Mouse (Mus musculus) cerebellum, adult (tissue): ENCODE measurements around the gene Ackr2.

Source experiments
- ATAC-seq: cut with Nextera tagmentation; 2 replicates; pipeline ENCODE4 v1.9.2; 2017; ENCODE audit warnings: mild to moderate bottlenecking, moderate library complexity, mixed read lengths; ENCODE audit not compliant: insufficient number of reproducible peaks, low FRiP score, low TSS enrichment

The Ackr2 gene

GRCm38 (mm10) chr9:121914226-121914757 is 16.1 kb downstream of the Ackr2 start:
- ATAC-seq = no peak

DNA sequence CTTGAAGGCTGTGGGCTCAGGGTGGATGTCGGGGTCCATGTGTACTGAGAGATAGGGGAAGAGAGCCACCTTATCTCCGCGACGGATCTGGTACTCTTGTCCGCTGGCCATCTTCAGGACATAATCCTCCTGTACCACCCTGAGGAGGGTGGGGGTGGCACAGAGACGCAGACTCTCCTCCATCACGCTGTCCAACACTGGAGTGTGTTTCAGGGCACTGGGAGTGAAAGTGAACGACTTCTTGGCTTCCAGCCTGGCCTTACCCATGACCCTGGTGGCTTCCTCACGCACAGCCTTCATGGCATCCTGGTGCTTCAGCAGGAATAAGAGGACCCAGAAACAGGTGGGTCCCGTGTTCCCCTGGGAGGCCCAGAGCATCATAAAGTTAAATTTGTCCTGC is 16.9 kb downstream of the Ackr2 start:
- no peak for ATAC-seq

GRCm38 (mm10) chr9:121916102-121916501 is 17.9 kb downstream of the Ackr2 start, which contains the start of gene Cyp8b1:
TSS of gene Cyp8b1 (minus strand) at chr9:121916305.
- ATAC-seq = no peak

- ATAC-seq = no peak
These were observed 20.9 kb downstream of the Ackr2 start for GRCm38 (mm10) chr9:121919027-121919501.

DNA sequence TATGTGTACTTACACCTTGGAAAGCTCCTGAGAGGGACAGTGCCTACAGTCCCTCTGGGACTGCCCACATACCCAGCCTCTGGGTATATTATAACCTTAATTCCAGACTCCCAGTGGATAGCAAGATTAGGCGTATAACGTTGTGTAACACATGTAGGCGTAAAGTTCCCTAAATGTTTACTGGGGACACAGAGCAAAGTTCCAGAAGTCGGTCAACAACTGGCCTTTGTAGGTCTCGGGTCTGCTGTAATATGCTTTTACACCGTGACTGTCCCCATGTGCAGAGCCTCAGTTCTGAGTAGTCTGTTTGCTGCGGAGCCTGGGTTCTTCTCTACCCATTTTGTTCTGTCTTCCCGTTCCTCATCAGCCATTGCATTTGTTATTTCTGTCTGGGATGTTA is 25.3 kb downstream of the Ackr2 start:
- ATAC-seq = no peak

- ATAC-seq = no peak
These were observed 25.8 kb downstream of the Ackr2 start for GRCm38 (mm10) chr9:121923906-121924305.

- ATAC-seq = no peak
These were observed 26.9 kb downstream of the Ackr2 start for GRCm38 (mm10) chr9:121924901-121925560.

DNA sequence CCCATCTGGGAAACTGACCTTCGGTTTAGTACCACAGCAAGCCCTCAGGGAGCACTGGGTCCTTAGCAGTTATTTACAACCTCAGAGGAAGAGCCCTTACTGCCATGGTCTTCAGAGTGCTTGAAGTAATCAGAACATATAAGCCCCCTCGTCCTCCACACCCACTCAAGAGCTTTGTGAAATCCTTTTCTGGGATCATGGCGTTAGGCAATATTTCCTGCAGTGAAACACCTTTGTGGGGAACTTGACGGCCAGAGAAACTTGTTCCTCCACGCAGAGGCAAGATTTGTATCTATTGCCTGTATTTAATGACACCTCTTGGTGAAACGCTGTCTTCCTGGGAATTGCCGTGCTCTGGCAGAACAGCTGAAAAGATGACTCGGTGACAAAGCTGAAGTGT is 27.8 kb downstream of the Ackr2 start:
- ATAC-seq = no peak

GRCm38 (mm10) chr9:121926634-121927405 is 28.7 kb downstream of the Ackr2 start:
- ATAC-seq = no peak

DNA sequence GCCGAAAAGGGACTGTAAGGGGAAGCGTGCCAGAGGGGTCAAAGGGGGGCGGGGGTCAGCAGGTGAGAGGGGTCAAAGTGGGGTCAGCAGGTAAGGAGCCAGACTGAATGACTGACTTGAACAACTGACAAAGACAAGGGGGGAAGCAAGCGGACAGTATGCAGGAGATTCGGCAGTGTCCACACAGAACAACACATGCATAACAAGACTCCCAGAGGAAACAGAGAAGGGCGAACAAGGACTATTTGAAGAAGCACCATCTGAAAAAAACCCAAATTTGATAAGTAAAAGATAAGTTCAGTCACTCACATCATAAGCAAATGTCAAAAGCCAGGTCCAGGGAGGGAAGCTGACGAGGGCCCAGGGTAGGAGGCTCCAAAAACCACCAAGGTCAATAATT is 29.6 kb downstream of the Ackr2 start:
- ATAC-seq = no peak

GRCm38 (mm10) chr9:121928498-121928897 is 30.3 kb downstream of the Ackr2 start:
- ATAC-seq = no peak

DNA sequence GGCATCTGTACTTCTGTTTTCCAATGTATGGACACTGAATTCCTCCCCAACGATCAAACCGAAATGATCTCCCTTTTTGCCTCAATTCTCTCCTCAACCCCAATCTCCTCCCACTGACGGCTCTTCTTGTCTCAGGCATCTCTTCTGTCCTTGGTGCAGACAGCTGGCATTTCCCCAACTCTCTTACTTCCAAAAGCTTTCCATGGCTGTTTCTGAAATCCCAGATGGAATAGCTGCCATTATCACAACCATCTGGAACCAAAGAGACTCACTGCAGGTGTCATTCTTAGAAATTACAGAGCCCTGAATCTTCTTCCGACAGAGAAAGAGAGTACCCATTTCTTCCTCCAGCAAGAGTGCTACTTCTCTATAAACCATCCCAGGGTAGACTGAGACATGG is 36.7 kb downstream of the Ackr2 start:
- ATAC-seq = no peak

DNA sequence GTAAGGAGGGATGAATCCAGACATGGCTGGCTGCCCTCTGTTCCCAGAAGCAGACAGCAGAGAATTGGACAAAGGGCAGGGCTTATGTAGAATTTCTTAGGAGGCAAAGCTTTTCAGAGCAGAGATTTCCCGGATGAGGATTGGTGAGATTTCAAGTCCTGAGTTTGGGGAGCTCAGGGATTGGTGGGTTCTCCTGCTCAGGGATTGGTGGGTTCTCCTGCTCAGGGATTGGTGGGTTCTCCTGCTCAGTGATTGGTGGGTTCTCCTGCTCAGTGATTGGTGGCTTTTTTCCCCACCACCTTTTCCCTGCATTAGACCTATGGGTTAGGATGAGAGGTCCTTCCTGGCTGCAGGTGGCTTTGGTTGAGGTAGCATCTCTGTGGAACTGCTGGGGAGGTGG is 38.8 kb downstream of the Ackr2 start:
- ATAC-seq = peak; percentile 61; the same call in 1 of the 2 replicates

DNA sequence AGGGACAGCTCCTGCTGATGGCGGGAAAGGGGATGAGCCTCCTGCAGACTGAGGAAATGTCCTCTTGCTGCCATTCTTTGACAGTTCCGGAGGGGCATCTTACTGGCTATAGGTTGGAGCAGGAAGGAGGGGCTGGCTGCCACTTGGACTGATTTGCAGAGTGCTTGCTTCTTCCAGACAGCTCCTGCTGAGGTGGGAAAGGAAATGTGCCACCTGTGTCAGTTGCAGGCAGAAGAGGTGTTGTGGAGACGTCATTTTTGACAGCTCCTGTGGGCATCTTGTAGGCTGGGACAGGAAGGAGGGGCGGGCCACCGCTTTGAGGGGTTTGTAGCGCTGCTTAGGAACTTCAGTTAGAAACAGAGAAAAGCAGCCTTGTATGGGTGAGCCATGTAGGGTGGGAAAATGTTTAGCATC is 39.3 kb downstream of the Ackr2 start:
- ATAC-seq = no peak

DNA sequence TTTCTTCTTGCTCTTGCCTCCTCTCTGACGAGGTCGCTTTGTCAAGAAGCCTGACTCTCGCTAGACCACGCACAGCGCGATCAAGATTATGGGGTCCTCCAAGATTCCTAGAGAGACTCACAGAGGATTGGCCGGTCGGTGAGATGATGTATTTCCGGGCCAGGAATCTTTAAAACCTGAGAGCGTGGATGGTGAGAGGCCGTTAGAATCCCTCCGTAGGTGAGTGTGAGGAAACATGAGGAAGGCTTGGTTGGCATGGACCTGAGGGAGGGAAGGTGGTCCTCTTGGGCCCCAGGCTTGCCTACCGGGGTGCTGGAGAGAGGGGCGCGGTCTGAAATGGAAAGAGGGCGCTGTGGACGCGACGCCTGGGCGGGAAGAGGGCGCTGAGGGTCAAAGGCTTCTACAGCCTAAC is 39.8 kb downstream of the Ackr2 start:
- no peak for ATAC-seq

- no peak for ATAC-seq
These were observed 44.9 kb downstream of the Ackr2 start for GRCm38 (mm10) chr9:121943005-121943404.

- no peak for ATAC-seq
These were observed 45.5 kb downstream of the Ackr2 start for GRCm38 (mm10) chr9:121943628-121944027.

DNA sequence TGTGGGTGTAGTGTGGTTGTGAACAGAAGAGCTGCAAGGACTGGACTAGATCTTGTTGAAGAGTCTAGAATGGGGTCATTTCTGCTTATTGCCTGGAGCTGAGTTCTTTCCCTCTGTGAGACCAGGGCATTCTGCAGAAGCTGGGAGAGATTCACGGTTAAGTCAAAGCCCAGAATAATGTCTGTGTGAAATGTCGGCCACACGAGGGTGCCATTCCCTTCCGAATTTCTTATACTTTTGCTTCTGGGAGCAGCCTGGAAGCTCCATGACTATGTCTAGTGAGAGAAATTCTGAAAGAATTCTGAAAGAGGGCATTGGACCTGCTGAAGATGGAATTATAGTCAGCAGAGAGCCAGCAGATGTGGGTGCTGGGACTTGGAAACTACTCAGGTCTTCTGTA is 49.6 kb downstream of the Ackr2 start:
- no peak for ATAC-seq

DNA sequence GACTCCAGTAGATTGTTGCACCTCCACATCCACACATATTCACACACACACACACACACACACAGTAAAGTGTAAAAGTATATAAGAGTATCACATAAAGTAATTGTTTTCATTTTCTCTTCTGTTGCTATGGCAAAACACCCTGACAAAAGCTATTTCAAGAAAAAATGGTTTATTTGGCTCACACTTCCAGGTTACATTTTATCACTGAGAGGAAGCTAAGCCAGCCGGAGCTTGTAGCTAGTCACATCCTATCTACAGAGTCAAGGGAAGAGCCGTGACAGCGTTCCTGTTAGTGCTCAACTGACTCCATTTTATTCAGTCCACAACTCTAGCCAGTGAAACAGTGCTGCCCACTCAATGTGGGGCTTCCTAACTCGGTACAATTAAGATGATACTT is 50.3 kb downstream of the Ackr2 start:
- no peak for ATAC-seq

DNA sequence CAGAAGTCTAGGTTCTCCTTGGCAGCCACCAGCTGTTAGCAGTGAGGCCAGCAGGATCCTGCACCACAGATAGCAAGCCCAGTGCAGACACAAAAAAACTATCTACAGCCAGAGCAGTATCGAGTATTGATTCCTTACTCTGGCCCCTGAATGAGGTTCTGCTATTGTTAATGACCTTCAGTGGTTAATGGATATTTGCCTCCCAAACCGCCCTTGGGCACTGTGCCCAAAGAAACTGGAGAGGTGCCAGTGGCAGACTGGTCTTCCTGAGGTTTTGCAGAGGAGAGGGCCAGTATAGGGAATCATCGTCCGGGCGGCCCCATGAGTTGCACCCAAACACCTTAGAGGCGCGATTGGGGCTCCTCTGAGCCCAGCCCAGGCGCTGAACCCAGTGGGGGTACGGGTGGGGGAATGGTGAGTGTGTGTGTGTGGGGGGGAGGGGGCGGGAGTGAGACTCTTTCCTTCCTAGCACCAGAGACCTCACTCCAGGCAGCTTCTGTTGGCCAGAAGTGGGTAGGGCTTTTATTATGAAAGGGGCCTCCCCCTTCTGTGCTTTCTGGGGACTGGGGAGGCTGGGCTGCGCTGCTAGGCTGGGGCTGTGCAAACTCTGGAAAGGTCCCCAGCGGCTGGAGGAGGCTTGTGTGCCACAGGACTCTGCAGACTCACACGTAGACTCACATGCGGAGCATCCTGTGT is 52.4 kb downstream of the Ackr2 start, which contains the start of gene Fam198a:
Gene Fam198a, plus strand, starts transcription at position 571 of the 696 bp plus-strand sequence.
- 0 out of 2 replicates have a peak, but pooled peaks have one; percentile 26 for ATAC-seq

DNA sequence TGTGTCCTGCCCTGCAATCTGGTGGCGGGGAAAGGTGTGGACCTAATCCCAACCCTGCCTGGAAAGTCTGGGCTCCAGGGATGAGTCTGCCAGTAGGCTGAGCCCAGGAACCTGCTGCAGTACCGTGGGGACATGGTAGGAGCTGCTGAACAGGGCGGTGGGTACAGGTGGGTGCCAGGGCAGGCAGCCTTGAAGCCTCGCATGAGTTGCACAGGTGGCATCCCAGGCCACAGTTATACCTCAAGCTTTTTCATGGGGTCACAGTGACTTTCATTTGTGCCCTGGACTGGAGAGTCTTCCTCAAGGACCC is 52.9 kb downstream of the Ackr2 start:
- ATAC-seq = no peak
